Mouse (Mus musculus) kidney, adult 18-20 months (tissue): ENCODE measurements around the gene Gm43518.

Experiments
- DNase-seq: peaks from one replicate; pipeline ENCODE4 v3.0.0; 2021

Gene Gm43518

GRCm38 (mm10) chr5:123979221-123979979 is 52.2 kb downstream of the Gm43518 start:
- DNase-seq, result no peak

GRCm38 (mm10) chr5:123979980-123980369 is 52.8 kb downstream of the Gm43518 start:
- no peak for DNase-seq

GRCm38 (mm10) chr5:123980521-123981249 is 53.5 kb downstream of the Gm43518 start:
- no peak for DNase-seq

- no peak for DNase-seq
These were observed 54.0 kb downstream of the Gm43518 start for GRCm38 (mm10) chr5:123981250-123981554.

- no peak for DNase-seq
These were observed 55.6 kb downstream of the Gm43518 start for GRCm38 (mm10) chr5:123982838-123983237.

- no peak for DNase-seq
These were observed 58.2 kb downstream of the Gm43518 start for GRCm38 (mm10) chr5:123985434-123985833.

GRCm38 (mm10) chr5:123986925-123987324 is 59.7 kb downstream of the Gm43518 start:
- no peak for DNase-seq

- DNase-seq, result no peak
These were observed 60.3 kb downstream of the Gm43518 start for GRCm38 (mm10) chr5:123987511-123987910.
